Mouse (Mus musculus) heart, embryonic 11.5 days (tissue): ENCODE results near the gene Zdhhc11. TPM values are rescaled to one million over a fixed set of nuclear protein-coding genes. Genes with fewer than 3 reads are reported as not detected.
"Not testable (repeated sequence)": the region's sequence is repeated elsewhere in the genome, so short reads cannot be mapped to it uniquely, and the experiment has no call there.

Experiments used
- ATAC-seq: fragments of 200-750 bp; cut with Nextera tagmentation; replicated peaks from 2 replicates; pipeline ENCODE4 v1.8.0; 2017; ENCODE audit warnings: moderate library complexity; ENCODE audit not compliant: insufficient number of reproducible peaks, low FRiP score, low TSS enrichment
- H3K27ac ChIP-seq: fragments of 300-500 bp; sonication (generic); 2 replicates; pipeline ENCODE4 v1.5.1; 2014; ENCODE audit warnings: mild to moderate bottlenecking, low read depth, low read length
- H3K27me3 ChIP-seq: fragments of 300-500 bp; sonication (generic); 2 replicates; pipeline ENCODE4 v1.6.1; 2014; ENCODE audit warnings: mild to moderate bottlenecking, low read length, mixed read lengths; ENCODE audit not compliant: control insufficient read depth, insufficient read depth
- H3K36me3 ChIP-seq: fragments of 300-500 bp; sonication (generic); 2 replicates; pipeline ENCODE4 v1.6.1; 2014; ENCODE audit warnings: mild to moderate bottlenecking, low read length, moderate library complexity, mixed read lengths; ENCODE audit not compliant: control insufficient read depth, insufficient read depth
- H3K4me1 ChIP-seq: fragments of 300-500 bp; sonication (generic); 2 replicates; pipeline ENCODE4 v1.6.1; 2014; ENCODE audit warnings: low read length; ENCODE audit not compliant: control insufficient read depth, insufficient read depth
- H3K4me2 ChIP-seq: fragments of 300-500 bp; sonication (generic); 2 replicates; pipeline ENCODE4 v1.6.1; 2014; ENCODE audit warnings: mild to moderate bottlenecking, moderate library complexity
- H3K4me3 ChIP-seq: fragments of 300-500 bp; sonication (generic); 2 replicates; pipeline ENCODE4 v1.5.1; 2014; ENCODE audit warnings: low read depth, low read length
- H3K9ac ChIP-seq: fragments of 300-500 bp; sonication (generic); 2 replicates; pipeline ENCODE4 v1.6.1; 2014; ENCODE audit warnings: mild to moderate bottlenecking, low read depth, low read length, moderate library complexity
- H3K9me3 ChIP-seq: fragments of 300-500 bp; sonication (generic); replicated peaks from 2 replicates; pipeline ENCODE4 v1.6.1; 2016; ENCODE audit warnings: low read length; ENCODE audit not compliant: control insufficient read depth
- WGBS: fragments of 180-500 bp; shearing (Covaris S2); extraction: QIAGEN DNeasy Blood & Tissue Kit; methylation state at CpG from one replicate; pipeline ENCODE4 v1.1.7; 2014; ENCODE audit not compliant: insufficient replicate concordance; 5-methylcytosine and 5-hydroxymethylcytosine counted together
- polyA plus RNA-seq: library from polyadenylated mRNA; unstranded; fragments of >200 nt; fragmentation: Nextera tagmentation; extraction: Ambion mirVana; gene quantifications from 2 replicates; pipeline ENCODE4 v1.2.1, GENCODE M21; 2014

Zdhhc11 gene
- polyA plus RNA-seq, 1 experiment from 2014 or later = not detected

DNA sequence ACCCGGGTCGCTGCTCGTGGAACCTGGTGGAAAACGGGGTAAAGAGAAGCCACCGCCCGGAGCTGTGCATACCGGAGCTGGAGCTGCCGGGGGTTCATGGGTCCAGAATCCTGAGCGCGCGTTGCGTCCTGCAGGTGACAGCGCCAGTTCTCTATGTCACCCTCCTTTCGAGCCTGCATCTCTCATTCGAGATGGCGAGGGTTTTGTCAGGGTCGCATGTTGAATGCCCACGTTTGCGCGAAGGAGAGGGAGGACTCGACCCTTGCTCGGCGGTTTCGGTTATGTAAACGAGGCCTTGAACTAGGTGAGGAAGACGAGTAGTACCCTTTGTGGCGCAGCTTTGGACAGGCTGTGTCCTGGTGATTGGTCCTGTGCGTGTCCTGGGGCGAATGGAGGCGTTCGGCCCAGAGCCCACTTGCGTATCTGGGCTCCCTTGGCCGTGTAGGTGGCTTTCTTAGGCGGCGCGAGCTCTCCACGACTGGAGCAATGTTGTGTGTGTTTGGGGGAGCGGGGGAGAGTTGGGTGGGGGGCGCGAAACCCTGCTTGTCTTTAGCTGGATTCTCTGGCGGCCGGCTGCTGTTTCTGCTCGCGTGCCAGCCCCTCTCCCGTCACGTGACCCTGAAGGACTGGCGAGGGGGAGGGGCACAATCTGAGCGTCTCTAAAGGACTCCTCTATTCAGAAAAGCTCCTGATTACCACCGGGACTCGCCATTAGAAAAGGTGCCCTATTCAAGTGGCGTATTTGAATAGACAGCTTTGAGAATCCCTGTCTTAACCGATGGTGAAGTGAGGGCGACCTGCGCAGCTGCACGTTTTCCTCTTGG lies 46.4 kb downstream of the Zdhhc11 start:
- peak overlapping the region; percentile 66 for H3K4me3 ChIP-seq
- H3K27me3 ChIP-seq = no peaks in the 10 kb centered on the region
- H3K36me3 ChIP-seq = no peaks in the 10 kb centered on the region
- H3K4me1 ChIP-seq = peaks cover 8% of the 10 kb centered on the region; the same call in 1 of the 2 replicates
- ATAC-seq = 0 out of 2 replicates have a peak, but pooled peaks have one; percentile 16
- H3K4me2 ChIP-seq = peak overlapping the region; percentile 100
- WGBS = under 1% methylated on average over 55 of the region's 55 CpGs
- no peaks in the 10 kb centered on the region for H3K9me3 ChIP-seq
- H3K27ac ChIP-seq = no peak overlapping the region
- peak overlapping the region; percentile 64 for H3K9ac ChIP-seq

DNA sequence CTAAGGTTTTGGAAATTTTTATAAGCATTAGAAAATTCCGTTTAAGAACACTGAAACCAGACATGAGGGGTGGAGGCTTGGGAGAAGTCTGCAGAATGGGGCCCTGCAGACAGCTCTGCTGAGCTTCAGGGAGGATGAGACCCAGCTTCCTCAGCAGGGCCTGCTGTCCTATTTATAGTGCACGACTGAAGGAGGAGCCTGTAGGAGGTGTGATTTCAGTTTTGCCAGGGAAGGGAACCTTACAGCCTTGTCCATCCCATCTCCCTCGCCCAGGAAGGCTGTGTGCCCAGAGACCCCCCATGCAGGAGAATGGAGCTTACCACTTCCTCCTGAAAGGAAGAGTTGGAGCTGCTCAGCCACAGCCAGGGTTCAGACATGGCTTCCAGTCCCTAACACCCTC lies 47.0 kb downstream of the Zdhhc11 start:
- WGBS = 11% methylated on average over 3 of the region's 3 CpGs
- Histone ChIP-seq H3K9me3 (no peaks in the 10 kb centered on the region), H3K4me1 (peaks cover 8% of the 10 kb centered on the region; the same call in 1 of the 2 replicates), H3K27me3 (no peaks in the 10 kb centered on the region), H3K9ac (peak overlapping the region; percentile 64), H3K27ac (no peak overlapping the region), H3K36me3 (no peaks in the 10 kb centered on the region), H3K4me2 (peak overlapping the region; percentile 100), H3K4me3 (peak overlapping the region; percentile 66)
- no peak for ATAC-seq

- H3K27ac ChIP-seq = no peak overlapping the region
- peaks cover 2% of the 10 kb centered on the region; the same call in 1 of the 2 replicates for H3K4me1 ChIP-seq
- H3K27me3 ChIP-seq = no peaks in the 10 kb centered on the region
- ATAC-seq = no peak
- H3K4me2 ChIP-seq = no peak overlapping the region
- no peak overlapping the region for H3K4me3 ChIP-seq
- H3K36me3 ChIP-seq = no peaks in the 10 kb centered on the region
- 78% methylated on average over 4 of the region's 4 CpGs for WGBS
- H3K9ac ChIP-seq = no peak overlapping the region
- no peaks in the 10 kb centered on the region for H3K9me3 ChIP-seq
These were observed 52.3 kb downstream of the Zdhhc11 start for GRCm38 (mm10) chr13:74015908-74016307.

DNA sequence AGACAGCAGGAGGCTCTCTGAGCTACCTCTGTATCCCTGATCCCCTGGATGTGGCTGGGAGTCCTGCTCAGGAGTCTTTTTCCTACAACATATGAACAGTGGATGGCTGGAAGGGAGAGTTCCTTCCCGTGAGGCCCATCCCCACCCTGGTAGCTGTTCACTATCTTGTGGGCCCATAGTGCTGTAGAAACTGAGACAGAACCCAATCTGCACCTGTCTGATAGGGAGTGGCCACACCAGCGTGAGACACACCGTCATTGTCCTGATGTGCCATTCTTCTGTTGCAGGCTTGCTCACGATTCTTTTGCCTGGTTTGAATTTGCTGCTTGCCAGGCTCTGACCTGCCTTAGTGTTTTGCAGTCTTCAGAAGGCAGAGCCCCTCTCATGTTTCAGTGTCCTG lies 53.8 kb downstream of the Zdhhc11 start:
- ATAC-seq = no peak

GRCm38 (mm10) chr13:74019006-74019405 lies 55.4 kb downstream of the Zdhhc11 start:
- H3K9me3 ChIP-seq, H3K4me2 ChIP-seq, H3K4me1 ChIP-seq, H3K36me3 ChIP-seq, ATAC-seq, H3K4me3 ChIP-seq, H3K27ac ChIP-seq, H3K27me3 ChIP-seq, H3K9ac ChIP-seq: not testable (repeated sequence)
- 77% methylated on average over 8 of the region's 8 CpGs for WGBS

More for the DNA sequence above, 53.8 kb downstream of the Zdhhc11 start:
- Histone ChIP-seq H3K27ac (no peak overlapping the region), H3K4me3 (no peak overlapping the region), H3K27me3 (no peaks in the 10 kb centered on the region), H3K9ac (no peak overlapping the region), H3K4me2 (no peak overlapping the region), H3K36me3 (no peaks in the 10 kb centered on the region), H3K9me3 (no peaks in the 10 kb centered on the region), H3K4me1 (no peaks in the 10 kb centered on the region)
- WGBS = 73% methylated on average over 4 of the region's 4 CpGs

DNA sequence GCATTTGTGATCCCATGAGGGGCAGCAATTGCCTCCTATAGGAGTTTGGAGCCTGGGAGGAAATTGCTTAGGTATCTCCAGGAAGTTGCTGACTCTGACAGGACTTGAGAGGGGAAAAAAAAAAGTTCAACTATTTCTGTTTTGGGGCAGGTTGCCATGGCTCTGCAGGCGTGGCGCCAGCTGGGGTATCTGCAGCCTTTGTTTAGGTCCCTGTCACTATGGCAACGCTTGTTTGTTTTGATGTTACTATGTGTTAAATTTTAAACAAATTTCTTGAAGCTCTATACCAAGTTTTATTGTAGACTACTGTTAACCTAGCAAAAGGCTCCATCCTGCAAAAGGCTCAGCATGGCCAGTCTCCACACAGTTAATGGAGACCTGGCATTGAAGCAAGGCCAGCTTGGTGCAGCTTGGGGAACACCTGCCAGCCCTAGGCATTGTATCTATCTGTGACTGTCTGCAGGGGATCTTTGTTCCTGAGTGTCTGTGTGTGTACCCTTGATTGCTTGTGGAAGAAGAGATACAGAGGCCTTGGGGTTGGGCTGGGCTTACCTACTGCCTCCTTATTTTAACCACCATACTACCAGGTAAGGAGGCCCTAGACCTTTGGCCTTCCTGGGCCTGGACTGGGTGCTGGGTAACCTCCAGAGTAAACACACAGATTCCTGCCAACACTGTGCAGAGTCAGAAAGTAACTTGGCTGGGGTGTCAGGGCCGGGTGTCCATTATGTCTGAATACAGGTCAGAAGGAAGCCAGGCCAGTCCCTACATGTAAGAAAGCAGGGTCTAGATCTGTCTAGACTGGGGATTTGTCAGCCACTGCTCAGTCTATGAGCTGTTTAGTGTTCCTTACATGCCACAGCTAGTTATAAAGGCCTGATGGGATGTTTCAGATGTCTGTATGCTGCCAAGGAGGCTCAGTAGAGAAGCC lies 61.8 kb downstream of the Zdhhc11 start:
- Histone ChIP-seq H3K4me3 (no peak overlapping the region), H3K4me2 (no peak overlapping the region), H3K36me3 (no peaks in the 10 kb centered on the region), H3K9me3 (no peaks in the 10 kb centered on the region), H3K27me3 (no peaks in the 10 kb centered on the region), H3K27ac (peak overlapping the region; percentile 50; the same call in 1 of the 2 replicates), H3K9ac (no peak overlapping the region), H3K4me1 (peaks cover 6% of the 10 kb centered on the region)
- 65% methylated on average over 4 of the region's 4 CpGs for WGBS
- no peak for ATAC-seq

GRCm38 (mm10) chr13:74026215-74026614 lies 62.6 kb downstream of the Zdhhc11 start:
- H3K4me2 ChIP-seq = no peak overlapping the region
- peaks cover 6% of the 10 kb centered on the region for H3K4me1 ChIP-seq
- ATAC-seq = no peak
- no peak overlapping the region for H3K9ac ChIP-seq
- H3K4me3 ChIP-seq = no peak overlapping the region
- H3K27ac ChIP-seq = no peak overlapping the region
- H3K27me3 ChIP-seq = no peaks in the 10 kb centered on the region
- 6% methylated on average over 2 of the region's 2 CpGs for WGBS
- no peaks in the 10 kb centered on the region for H3K36me3 ChIP-seq
- no peaks in the 10 kb centered on the region for H3K9me3 ChIP-seq

DNA sequence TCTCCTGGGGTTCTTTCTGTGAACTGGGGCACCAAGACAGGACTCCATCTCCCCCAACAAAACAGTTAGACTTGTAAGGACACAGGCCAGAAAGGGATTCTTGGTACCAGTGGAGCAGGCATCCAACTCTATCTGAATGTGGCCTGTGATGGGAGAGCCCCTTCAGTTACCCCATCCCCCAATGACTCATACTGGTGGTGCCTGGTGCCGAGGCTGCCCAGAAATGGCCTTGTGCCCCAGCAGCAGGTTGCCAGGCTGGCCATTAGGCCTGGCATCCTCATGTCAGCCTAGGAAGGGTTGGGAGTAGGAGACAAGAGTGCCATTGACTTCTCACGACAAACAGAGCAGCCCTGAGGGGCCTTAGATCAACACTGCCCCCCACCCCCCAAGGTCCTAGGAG lies 64.5 kb downstream of the Zdhhc11 start:
- Histone ChIP-seq H3K27me3 (no peaks in the 10 kb centered on the region), H3K9me3 (no peaks in the 10 kb centered on the region)
- WGBS = 72% methylated on average over 2 of the region's 2 CpGs

More for the DNA sequence above, 64.5 kb downstream of the Zdhhc11 start:
- Histone ChIP-seq H3K4me3 (no peak overlapping the region), H3K9ac (no peak overlapping the region), H3K27ac (no peak overlapping the region), H3K4me1 (peaks cover 6% of the 10 kb centered on the region), H3K36me3 (no peaks in the 10 kb centered on the region), H3K4me2 (no peak overlapping the region)
- ATAC-seq = no peak
